Mouse (Mus musculus): ENCODE measurements around the gene Sulf2. TPM values are rescaled to one million over a fixed set of nuclear protein-coding genes. Genes with fewer than 3 reads are reported as not detected.
A peak's percentile ranks its signal among the peaks of the same experiment; 100 is the strongest.

The Sulf2 gene
- total and polyA plus RNA-seq, 3 experiments = not detected

DNA sequence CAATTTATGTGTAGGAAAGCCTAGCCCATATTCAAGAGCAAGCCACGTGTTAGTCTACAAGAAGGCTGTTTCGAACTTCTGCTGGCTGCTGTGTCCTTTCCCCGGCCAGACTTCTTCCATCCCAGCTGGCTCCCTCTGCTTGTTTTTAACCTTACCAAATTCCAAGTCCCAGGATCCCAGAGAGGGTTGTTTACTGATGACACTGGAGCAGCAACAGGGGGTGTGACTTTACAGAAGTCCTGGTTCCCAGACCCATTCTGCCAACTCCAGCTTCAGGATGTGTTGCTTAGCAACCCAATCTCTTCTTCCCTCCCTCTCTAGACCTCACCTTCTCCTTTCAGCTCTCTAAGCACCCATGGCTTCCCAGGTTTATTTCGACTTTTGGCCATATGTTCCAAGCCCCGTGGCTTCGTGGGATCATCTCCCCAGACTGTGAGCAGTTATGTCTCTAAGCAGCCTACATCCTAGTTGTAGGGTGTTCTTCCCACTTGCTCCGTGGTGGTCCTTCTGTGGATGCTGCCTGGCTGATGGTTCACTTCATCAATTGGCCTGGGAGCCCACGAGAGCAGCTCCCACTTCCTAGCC is 20.2 kb upstream of the Sulf2 start:
- Histone ChIP-seq H3K36me3 (replicated peaks in 1 of 2; ENCODE audit: control insufficient read depth in 1 of 2, insufficient read depth in 1 of 2, low read length in 1 of 2) (no peaks in the 10 kb centered on the region), H3K4me3 (replicated peaks in 1 of 3; ENCODE audit: low read depth in 2 of 3, low read length in 2 of 3, poor library complexity in 1 of 3) (no peak overlapping the region), H3K9ac (ENCODE audit: insufficient read depth, low read depth) (no peak overlapping the region), H3K27ac (ENCODE audit: insufficient read depth, low read depth) (no peak overlapping the region), H3K79me2 (replicated peaks; ENCODE audit: control insufficient read depth, extremely low read depth, insufficient read depth, poor library complexity, severe bottlenecking) (no peaks in the 10 kb centered on the region), H3K9me3 (replicated peaks; ENCODE audit: low read length) (no peaks in the 10 kb centered on the region), H3K4me2 (ENCODE audit: insufficient read depth, low read depth, poor library complexity, severe bottlenecking) (no peak overlapping the region), H3K27me3 (replicated peaks) (peaks cover 11% of the 10 kb centered on the region), H3K4me1 (ENCODE audit: control insufficient read depth in 1 of 2, insufficient read depth in 2 of 2) (peaks cover 0 to 20% of the 10 kb centered on the region in 2 experiments; a peak in 2 of 4 replicates)
- no peak for DNase-seq (ENCODE audit: extremely low read depth)
- TF ChIP-seq TCF12 (IDR thresholded peaks at IDR 0.05; ENCODE audit: low read depth, low read length) (no peak), TBP (conservative IDR thresholded peaks at IDR 0.05; ENCODE audit: low read depth, low read length) (no peak), USF2 (conservative IDR thresholded peaks at IDR 0.05; ENCODE audit: low read depth, low read length) (no peak), RAD21 (IDR thresholded peaks at IDR 0.05; ENCODE audit: low read depth, low read length) (no peak), RCOR1 (conservative IDR thresholded peaks at IDR 0.05; ENCODE audit: low read depth, low read length) (no peak), UBTF (IDR thresholded peaks at IDR 0.05; ENCODE audit: low read depth, low read length) (no peak), GABPA (IDR thresholded peaks at IDR 0.05; ENCODE audit: insufficient replicate concordance, low read depth, low read length) (no peak), MEF2A (IDR thresholded peaks at IDR 0.05; ENCODE audit: borderline replicate concordance, low read depth, low read length) (no peak), HCFC1 (IDR thresholded peaks at IDR 0.05; ENCODE audit: low read depth, low read length) (no peak), ZMIZ1 (IDR thresholded peaks at IDR 0.05; ENCODE audit: low read depth, low read length) (no peak), KAT2A (IDR thresholded peaks at IDR 0.05; ENCODE audit: insufficient replicate concordance, low read length) (no peak), BHLHE40 (IDR thresholded peaks at IDR 0.05; ENCODE audit: low read depth, low read length) (no peak), ETS1 (conservative IDR thresholded peaks at IDR 0.05; ENCODE audit: low read depth, low read length) (no peak), IRF4 (IDR thresholded peaks at IDR 0.05; ENCODE audit: low read depth, low read length) (no peak), EP300 (IDR thresholded peaks at IDR 0.05; ENCODE audit: low read length) (no peak)
- in situ Hi-C loops (cut with MboI; ENCODE audit: low pct_ligation_motif_present, low pct_unique_long_range_greater_than_20kb, low sequenced_read_pairs) (no loop called here), dilution Hi-C loops (cut with MboI; ENCODE audit: extremely low pct_ligation_motif_present, extremely low pct_unique_long_range_greater_than_20kb, low sequenced_read_pairs) (no loop called here)

DNA sequence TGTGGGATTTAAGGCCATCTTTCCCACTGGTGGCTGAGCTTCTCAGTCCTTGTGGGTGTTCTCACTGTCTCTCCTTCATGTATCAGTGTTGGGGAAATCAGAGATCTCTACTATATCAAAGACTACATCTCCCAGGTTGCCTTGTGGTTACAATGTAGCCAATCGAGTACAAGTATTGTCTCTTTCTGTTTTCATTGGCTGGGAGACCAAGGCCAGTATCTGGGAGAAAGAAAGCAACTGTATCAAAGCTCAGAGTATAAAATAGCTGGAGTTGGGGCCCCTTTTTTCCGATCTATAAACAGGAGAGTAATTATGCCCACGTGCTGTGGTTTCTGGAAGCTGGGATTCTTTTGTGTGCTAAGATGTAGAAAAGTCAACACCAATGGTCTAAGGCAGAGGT is 19.7 kb upstream of the Sulf2 start:
- TF ChIP-seq ZC3H11A (IDR thresholded peaks at IDR 0.05; ENCODE audit: low read depth, low read length) (no peak), HCFC1 (IDR thresholded peaks at IDR 0.05; ENCODE audit: low read depth, low read length) (peak; percentile 84), ZNF384 (IDR thresholded peaks at IDR 0.05; ENCODE audit: low read depth, low read length) (no peak), NELFE (IDR thresholded peaks at IDR 0.05; ENCODE audit: low read depth, low read length) (no peak)
- no peak overlapping the region for H3K9ac ChIP-seq (ENCODE audit: insufficient read depth, low read depth)
- no peak overlapping the region for H3K27ac ChIP-seq (ENCODE audit: insufficient read depth, low read depth)
- in situ Hi-C loops (cut with MboI; ENCODE audit: low pct_ligation_motif_present, low pct_unique_long_range_greater_than_20kb, low sequenced_read_pairs) (no loop called here), dilution Hi-C loops (cut with MboI; ENCODE audit: extremely low pct_ligation_motif_present, extremely low pct_unique_long_range_greater_than_20kb, low sequenced_read_pairs) (no loop called here)
- no peak overlapping the region for H3K4me3 ChIP-seq (replicated peaks in 1 of 3; ENCODE audit: low read depth in 2 of 3, low read length in 2 of 3, poor library complexity in 1 of 3)
- no peaks in the 10 kb centered on the region for H3K9me3 ChIP-seq (replicated peaks; ENCODE audit: low read length)
- no peaks in the 10 kb centered on the region for H3K79me2 ChIP-seq (replicated peaks; ENCODE audit: control insufficient read depth, extremely low read depth, insufficient read depth, poor library complexity, severe bottlenecking)
- H3K36me3 ChIP-seq (replicated peaks in 1 of 2; ENCODE audit: control insufficient read depth in 1 of 2, insufficient read depth in 1 of 2, low read length in 1 of 2) = no peaks in the 10 kb centered on the region
- H3K27me3 ChIP-seq (replicated peaks) = peaks cover 14% of the 10 kb centered on the region
- H3K4me2 ChIP-seq (ENCODE audit: insufficient read depth, low read depth, poor library complexity, severe bottlenecking) = no peak overlapping the region
- DNase-seq (ENCODE audit: extremely low read depth) = peak; percentile 18
- peaks cover 0 to 15% of the 10 kb centered on the region in 2 experiments; a peak in 2 of 4 replicates for H3K4me1 ChIP-seq (ENCODE audit: control insufficient read depth in 1 of 2, insufficient read depth in 2 of 2)
